Mouse (Mus musculus) spleen, postnatal 14 days (tissue): ENCODE results near the gene Cpne5.

Source experiments
- DNase-seq, 2 experiments: peaks; one replicate each; pipeline ENCODE4 v3.0.0; 2021 to 2022; ENCODE audit warnings: low spot score in 2 of 2

Gene Cpne5

DNA sequence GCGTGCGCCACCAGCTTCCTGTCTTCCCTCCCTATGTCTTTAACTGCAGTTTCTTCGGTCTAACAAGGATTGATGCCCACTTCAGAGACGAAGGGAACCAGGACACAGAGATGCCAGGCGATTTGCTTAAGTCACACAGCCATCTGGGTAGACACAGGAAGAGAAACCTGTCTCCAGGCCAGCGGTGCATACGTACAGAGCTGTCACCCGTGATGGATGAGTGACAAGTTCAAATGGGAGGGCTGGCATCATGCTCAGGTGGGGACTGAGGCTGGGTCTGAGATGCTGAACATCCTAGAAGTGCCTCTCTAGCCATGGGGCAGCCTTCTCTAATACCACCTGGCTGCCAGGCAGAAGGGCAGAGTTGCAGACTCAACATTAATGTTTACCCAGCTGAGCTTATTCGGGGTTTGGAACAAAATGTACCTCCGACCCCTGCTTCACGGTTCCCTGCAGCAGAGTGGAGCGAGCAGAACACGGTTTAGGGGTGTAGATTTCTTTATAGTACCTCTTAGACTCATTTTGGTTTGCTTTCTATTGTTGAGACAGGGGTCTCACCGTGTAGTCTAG, 67.5 kb downstream of the Cpne5 start:
- no peak for DNase-seq

DNA sequence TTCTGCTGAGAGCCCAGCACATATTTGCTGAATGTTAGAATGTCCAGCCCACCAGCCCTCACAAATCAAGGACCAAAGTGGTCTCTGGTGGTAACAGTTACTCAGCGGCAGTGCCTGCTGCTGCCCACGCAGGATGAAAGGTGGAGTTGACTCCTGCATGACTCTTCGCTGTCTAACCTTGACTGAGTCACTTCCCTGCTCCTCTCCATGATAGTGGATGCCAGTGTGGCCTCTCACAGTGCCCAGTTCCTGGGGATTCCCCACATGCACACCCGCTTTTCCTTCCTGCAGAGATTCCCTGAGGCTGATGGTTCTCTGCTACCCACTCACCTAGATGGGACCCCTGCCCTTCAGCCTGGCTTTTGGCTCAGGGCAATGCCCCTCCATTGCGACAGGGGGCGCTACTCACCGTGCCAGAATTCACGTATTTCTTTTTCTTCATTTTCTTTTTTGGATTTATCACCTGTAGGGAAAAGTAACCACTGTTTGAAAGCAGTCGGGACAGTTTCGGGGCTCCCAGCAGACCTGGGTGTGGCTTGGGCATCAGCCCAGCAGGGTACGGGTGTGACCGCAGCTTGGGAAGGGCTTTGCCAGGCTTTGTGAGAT, 68.9 kb downstream of the Cpne5 start:
- DNase-seq: no peak

DNA sequence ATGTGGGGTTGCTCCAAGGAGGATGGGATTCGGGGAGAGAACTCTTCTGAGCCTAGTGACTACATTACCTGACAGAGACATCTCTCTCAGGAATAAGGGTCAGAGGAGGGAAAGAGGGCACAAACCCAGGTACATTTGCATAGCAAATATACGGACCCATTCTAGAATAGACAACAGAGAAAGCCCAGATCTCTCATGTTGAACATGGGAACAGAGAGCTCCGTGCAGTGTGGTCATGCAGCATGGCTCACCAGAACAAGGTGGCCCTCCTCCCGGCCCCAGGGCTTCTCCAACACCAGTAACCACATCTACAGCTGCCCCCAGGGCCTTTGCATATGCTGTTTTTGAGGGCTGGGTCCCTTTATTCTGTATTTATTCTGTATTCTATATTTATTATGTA, 69.5 kb downstream of the Cpne5 start:
- no peak for DNase-seq

DNA sequence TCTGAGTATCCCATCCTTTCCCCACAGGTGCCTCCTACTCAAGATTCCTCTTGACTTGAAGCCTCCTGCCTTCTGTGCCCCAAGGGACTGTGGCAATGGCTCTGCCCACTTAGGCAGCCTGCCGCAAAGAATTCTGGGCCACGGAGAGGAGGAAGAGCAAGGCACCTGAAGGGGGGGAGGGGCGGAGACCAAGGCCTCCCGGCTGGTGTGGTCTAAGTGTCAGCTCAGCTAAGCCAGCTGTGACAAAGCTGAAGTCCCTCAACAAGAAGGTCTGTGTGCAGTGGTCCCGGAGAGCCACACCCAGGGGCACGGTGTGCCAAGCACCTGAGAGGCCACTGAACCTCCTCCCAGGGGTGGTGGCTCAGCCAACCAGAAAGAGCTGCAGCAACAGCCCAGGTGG, 70.6 kb downstream of the Cpne5 start:
- peak; percentile 61 to 67 for DNase-seq

DNA sequence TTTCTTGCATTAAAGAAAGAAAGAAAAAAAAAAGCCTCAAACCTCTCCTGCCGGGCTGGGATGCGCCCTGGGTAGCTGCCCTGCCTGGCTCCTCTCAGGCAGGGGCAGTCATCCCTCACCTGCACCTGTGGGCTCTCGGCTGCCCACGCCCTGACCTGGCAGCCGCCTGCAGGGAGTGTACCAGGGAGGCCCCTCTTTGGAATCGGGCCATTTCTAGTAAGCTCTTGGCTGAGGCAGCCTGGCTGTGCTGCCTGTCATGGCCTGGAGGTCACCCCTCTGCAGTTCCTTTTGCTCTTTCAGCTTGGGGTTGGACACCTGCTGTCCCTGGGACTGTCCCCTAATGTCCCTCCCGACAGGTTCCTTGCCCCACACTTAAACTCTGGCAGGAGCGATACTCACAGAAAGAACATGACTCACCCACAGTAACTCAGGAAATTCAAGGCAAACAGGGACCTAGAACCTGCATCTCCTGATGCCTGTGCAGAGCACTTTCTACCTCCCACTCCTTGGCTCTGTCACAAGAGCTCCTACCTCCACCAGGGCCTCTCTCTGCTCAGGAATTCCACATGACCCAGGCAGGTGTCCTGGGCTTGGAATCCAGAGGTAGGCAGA, 71.9 kb downstream of the Cpne5 start:
- DNase-seq: no peak

DNA sequence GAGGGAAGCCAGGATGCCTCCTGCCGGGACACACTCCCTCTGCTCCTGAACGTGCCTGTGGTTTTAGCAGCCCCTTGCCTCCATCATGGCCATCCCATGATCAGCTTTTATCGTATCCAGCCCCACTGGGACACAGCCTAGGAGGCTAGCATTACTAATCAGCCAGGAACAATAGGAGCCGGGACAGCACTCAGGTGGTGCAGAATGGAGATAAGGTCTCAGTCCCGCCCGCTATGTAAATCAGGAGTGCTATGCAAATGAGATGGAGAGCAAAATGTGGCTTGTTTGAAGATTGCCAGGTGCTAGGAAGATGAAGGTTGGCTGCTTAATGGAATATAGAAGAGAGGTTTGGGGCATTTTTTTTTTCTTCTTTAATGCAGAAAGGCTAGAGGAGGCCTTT, 72.5 kb downstream of the Cpne5 start:
- no peak for DNase-seq

DNA sequence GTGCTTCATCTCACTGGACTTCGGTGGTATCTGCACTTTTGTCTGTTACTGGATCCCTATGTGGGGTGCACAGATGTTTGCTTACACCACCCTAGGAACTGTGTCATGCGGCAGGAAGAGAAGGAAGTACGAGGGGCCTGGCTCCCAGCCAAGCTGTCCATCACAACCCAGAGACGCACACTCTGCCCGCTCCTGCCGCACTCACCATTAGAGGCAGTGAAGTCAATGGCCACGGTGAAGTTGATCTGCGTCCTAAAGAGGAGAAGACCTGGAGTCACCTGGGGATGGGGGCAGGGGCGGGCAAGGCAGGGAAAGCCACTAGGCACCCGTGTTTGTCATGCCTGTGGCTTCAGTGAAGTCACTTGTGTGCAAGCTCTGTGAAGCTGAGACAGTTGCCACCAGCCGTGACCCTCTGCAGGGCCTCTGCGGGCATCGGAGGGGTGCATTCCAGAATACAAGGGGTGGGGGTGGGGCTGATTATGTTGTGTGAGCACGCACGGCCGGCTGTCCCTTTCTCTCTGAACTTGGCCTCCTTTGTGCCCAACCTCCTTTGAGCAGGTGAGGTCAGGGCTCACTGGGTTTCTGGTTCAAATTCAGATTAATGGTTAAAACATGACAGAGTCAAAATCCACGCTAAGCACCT, 73.4 kb downstream of the Cpne5 start:
- DNase-seq: no peak

DNA sequence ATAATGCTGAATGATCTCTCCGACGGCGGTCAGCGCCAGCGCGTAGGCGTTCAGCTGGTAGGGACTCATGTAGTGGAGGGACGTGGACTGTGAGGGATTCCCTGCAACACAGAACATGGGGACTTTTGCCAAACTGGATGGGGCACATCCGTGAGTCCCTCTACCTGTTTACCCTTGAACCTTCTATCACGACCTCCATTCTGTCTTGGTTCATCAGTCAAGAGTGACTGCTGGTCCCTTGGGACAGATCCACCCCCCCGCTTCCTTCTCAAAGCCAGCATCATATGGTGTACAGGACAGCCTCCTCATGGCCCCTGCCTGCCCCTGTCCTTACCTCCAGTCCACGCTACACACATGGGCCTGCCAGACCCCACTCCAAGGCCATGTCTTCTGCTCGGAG, 75.6 kb downstream of the Cpne5 start:
- DNase-seq: no peak

DNA sequence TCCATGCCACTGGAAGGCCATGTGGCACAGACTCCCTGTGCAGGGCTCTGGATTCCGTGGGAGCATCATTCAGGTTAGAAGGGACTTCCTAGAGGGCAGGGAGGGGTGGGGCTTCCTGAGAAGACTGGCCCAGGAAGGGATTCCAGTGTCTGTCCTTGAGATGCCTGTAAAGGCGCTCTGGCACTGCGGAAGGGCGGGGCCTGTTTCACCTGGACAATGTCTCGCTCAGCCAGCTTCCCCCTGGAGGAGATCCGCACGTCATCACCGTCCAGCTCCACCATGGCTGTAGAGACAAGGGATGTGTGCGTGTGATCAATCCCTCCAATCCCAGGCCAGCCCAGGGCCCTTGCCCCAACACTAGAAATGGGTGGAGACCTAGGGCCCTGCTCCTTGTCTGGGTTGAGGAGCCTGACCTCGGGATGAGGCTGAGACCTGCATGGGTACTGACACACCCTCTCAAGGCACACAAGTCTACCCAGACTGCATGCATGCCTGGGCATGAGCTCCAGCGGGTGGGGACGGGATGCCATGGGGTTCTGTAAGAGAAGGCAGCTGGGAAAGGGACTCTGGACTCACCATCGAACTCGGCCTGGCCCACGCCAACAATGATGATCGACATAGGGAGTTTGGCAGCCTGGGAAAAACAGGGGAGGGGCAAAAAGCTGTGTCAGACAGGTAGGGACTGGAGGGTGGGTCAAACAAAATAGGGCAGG, 78.1 kb downstream of the Cpne5 start:
- DNase-seq: no peak

DNA sequence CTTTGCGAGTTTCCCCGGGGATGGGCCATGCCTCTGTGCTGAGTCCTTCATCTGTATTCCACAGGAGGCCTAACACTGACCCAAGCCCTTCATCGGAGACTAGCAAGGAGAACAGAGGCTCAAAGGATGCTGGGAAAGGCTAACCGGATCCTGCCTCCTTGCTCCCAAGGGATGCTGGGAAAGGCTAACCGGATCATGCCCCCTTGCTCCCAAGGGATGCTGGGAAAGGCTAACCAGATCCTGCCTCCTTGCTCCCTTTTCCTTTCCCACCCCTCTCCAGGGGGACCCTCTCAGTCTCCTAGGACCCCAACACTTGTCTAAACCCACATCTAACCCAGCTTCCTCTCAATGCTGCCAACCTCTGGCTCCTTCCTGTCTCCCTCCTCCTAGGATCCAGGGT, 78.6 kb downstream of the Cpne5 start:
- no peak for DNase-seq

DNA sequence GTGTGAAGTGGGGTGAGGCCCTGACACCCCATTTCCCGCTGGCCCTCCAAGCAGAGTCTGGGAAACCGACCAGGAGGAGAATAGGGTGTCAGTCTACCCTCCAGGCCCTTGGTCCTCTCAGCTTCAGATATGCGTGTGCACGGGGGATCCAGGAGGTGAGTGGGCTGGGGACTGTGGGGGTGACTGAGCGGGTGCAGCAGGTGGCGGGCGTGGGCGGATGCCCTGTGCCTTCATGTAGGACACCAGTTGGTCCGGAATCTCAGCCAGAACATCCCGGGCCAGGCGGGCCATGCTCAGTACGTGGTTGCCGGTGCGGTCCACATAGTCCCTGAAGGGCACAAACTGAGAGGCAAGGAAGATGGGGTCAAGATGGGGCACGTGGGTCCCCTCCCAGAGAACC, 79.1 kb downstream of the Cpne5 start:
- DNase-seq: no peak

DNA sequence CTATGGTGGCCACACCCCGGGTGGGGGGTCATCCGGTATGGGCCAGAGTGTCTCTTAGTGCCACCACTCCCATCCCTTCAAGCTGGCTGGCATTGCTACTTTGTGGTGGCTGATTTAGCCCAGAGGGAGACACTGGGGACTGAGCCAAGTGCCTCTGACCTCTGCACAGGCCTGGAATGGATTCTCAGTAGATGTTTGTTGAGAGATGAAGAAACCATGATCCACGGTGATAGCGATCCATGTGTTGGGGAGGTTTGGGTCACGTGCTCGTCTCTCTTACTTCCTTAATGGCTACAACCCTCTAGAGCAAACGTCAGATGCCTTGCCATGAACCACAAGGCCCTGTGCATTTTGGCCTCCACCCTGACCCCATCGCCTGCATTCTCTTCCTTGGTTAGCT, 81.1 kb downstream of the Cpne5 start:
- DNase-seq: no peak

DNA sequence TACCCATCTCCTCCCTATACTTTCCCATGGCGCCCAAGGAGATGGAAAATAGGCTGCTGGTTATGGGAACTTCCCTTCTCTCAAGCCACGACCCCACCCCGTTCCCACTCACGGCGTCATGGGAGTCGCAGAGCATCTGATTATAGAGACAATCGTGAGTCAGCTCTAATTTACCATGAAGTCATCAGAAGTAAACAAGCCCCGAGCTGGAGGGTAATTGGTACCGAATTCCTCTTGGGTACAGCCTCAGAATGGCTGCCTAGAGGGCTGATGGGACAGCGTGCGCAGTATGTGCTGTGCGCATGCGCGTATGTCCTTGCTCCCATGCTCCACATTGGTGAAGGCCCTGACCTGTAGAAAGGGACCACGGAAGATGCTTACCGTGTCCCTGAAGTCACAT, 81.6 kb downstream of the Cpne5 start:
- no peak for DNase-seq

DNA sequence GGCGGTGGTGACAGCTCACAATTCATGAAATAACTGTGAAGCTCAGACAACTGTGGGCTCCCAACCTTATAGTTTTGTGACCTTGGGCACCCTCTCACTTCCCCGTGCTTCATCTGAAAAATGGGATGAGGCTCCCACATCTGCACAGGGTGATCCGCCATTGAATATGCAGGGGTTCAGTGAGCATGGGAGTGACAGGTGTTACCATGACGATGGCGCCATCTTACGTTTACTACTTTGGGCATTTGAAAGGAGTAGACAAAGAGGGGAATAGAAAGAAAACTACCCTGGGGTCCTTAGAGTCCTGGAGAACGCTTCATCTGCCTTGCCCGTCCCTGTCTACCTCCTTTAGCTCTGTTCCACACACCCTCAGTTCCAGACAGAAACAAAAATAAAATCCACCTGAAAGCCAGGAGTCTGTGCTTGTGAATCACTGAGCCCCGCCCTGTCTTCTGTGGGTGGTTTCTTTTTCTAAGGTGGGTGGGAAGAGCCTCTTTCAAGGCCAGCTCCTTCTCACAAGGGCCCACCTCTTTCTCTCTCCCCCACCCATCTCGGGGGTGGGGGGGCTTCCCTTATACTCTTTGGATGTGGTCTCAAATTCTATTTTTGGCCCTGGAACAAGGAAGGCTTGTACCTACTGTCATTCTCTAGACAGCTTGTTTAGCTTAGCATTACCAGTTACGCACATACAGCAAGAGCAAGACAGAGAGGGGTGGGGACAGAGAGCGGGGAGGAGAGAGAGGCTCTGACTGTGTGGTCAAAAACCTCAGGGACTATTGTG, 82.4 kb downstream of the Cpne5 start:
- no peak for DNase-seq

DNA sequence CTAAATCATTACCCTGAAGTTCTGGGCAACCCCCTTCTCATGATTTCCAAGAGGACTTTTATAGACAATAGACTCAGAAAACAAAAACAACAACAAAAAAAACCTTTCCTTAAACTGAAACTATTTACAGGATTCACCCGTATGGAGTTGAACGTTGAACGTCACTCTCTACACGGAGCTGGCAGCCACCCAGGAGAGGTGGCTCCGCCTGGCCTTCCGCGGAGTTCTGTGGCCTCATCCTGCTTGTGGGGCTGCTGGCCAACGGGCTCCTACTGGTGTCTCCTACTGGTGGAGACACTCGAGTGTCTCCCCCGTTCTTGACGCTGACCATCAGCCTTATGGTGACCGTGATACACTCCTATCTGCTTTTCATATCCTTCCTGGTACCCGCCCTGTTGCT, 83.7 kb downstream of the Cpne5 start:
- DNase-seq: no peak

DNA sequence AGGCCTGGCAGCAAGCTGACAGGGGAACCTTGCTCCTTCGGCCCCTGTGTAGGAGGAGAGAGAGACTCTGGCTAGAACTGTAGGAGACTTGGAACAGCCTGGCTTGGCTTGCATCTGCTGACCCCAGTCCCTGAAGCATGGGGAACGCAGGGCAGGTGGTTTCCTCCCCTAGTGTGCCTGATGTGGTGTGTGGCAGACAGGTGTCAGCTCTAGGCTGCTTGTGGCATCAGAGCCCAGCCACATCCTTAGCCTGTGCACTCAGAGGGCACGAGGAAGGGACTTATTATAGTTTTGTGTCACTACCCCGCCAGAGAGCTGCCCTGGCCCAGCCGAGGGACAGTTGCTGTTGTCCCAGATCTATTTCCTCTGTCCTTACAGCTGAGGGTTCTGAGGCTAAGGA, 85.4 kb downstream of the Cpne5 start:
- no peak for DNase-seq

DNA sequence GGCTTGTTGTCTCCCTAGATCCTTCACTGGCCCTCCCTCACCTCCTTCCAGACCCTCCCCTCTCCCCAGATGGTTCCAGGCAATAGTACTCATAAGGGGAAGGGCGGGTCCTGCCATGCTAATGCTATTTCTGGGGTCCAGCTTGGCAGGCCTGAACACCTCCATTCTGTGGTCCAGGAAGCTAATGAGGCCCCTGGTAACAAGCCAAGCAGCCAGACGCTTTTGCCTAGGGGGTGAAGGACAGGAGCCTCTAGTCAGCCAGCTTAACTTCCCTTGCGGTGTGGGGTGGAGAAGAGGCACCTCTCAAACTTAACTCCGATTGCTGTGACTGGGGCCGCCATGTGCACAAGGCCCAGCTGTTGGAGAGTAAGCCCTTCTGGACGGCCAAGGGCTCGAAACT, 88.2 kb downstream of the Cpne5 start:
- DNase-seq: no peak

DNA sequence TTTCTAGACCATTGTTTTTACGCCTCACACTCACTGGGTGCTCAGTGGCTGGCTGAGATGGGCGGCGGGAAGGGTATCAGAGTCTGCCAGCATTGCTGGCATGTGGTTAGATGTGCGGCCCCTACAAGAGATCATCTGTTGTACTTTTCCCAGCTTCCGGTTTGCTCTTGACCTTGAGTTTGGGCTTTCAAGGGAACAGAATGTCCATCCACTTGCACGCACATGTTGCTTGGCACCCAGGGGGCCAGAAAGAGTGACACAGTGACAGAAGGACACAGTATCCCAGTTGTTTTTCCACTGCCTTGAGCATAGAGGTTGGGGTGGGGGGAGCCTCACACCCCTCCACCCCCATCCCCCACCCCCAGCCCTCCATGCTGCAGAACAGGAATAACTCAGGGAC, 90.2 kb downstream of the Cpne5 start:
- DNase-seq: no peak

DNA sequence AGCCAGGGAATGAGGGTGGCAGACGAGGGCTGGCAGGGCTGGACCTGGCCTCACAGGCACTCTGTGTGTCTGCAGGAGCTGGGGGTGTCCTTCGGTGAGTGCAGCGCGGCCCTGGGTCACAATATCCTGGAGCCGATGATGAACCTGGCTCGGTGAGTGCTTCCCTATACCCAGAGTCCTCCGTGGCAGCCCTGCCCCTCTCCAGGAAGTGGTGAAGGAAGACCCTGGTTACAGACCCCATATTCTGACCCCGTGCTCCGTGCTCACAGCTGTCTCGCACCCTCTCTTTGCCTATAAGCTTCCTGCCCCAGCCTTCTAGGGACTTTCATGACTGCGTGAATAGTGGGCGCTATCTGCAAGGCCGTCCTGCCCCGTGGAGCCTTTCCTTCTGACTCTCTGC, 90.7 kb downstream of the Cpne5 start:
- no peak for DNase-seq

DNA sequence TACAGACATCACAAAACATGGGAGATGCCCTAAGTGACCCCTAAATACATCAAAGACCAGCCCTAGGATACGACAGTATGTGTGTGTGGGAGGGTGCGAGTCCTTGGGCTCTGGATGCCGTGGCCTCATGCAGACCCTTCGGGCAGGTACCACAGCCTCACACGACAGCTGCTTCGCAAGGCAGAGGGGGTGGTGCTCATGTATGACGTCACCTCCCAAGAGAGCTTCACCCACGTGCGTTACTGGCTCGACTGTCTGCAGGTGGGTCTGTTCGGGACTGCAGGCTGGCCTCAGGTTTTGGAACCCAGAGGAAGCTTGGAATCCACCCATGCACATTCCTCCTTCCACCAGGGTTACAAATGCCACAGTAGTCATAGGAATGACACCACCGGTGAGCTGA, 92.9 kb downstream of the Cpne5 start:
- DNase-seq: no peak

DNA sequence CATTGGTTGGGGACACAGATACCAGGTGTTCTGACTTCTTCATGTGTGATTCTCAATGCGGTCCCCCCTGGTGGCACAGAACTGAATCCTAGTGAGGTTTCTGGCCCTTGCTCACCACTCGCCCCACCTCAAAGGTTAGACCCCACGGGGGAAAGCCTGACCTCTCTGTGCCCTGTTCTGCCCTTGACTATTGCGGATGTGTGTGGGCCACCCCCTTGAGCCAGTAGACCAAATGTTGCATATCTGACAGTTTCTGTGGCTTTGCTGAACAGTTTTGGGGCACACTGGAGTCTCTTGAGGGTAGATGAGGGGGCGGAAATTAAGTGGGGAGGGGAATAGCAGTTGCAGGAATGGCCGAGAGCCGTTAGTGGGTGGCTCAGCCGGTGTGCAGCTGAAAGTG, 94.7 kb downstream of the Cpne5 start:
- DNase-seq: no peak

DNA sequence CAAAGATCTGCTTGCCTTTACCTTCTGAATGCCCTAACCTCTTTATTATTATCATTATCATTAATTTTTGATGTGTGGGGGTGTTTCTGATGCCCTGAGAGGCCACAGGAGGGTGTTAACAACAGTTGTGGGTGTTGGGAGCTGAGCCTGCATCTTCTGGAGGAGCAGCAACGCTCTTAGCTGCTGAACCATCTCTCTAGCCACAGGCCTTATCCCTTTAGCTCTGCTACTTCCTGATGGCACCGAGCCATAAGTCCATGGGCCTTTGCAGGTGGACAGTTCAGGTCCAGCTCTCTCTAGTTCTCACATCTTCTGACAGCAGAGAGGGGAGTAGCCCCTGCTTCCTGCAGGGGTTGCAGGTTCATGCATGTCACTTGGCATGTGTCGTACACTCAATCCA, 96.4 kb downstream of the Cpne5 start:
- DNase-seq: no peak
